Mouse (Mus musculus) cortical plate, adult 2 months (tissue): ENCODE measurements around the gene Wap.

Experiments used
- CTCF ChIP-seq: fragments of 200-500 bp; IDR thresholded peaks from 2 replicates; pipeline ENCODE4 v1.5.1; 2011; ENCODE audit warnings: mild to moderate bottlenecking, control low read depth, low read length; ENCODE audit not compliant: insufficient read depth; ENCODE audit errors: extremely low read depth
- POLR2A ChIP-seq: fragments of 200-500 bp; IDR thresholded peaks from 2 replicates; pipeline ENCODE4 v1.6.1; 2011; ENCODE audit warnings: mild to moderate bottlenecking, low read length, control low read depth; ENCODE audit not compliant: insufficient read depth; ENCODE audit errors: extremely low read depth

DNA sequence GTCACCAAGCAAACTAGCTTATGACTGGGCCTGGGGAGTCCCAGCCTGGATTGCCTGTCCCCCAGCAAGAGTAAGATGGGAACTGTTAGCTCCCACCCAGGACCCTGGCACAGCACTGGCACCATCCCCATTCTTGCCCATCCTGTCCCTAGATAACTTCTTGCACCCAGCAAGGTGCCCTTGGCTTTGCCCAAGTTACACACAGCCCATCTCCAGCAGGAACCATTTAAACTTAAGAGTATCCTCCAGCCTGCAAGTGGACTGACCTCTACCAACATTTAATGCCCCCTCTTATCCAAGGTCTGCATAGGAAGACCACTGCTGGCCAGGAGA, 33.9 kb downstream of the Wap start:
- TF ChIP-seq CTCF (no peak), POLR2A (no peak)
